Mouse (Mus musculus) megakaryocyte-erythroid progenitor cell, adult 5-6 weeks (primary cell): Measurements from ENCODE around the gene Epm2a. TPM values are rescaled to one million over a fixed set of nuclear protein-coding genes. Genes with fewer than 3 reads are reported as not detected.
"Not testable (repeated sequence)": the region's sequence is repeated elsewhere in the genome, so short reads cannot be mapped to it uniquely, and the experiment has no call there.

ENCODE experiments used
- ATAC-seq: replicated peaks from 2 replicates; pipeline ENCODE4 v1.8.0; 2016; ENCODE audit warnings: mild to moderate bottlenecking, inconsistent platforms; ENCODE audit not compliant: severe bottlenecking, poor library complexity, low FRiP score, low TSS enrichment
- total RNA-seq, 2 experiments: library from RNA; stranded (forward) in 1 of 2; stranded (reverse) in 1 of 2; fragments of 200-1000, 215-1000 nt in 1 of 2; fragments of >200 nt in 1 of 2; fragmentation: Nextera tagmentation in 1 of 2; gene quantifications; 2 replicates each; pipeline ENCODE4 v1.2.3; 2014 to 2017

Epm2a gene
- total RNA-seq (2014; fragmentation: Nextera tagmentation) (1.4 and 1.9 TPM in 2 replicates), total RNA-seq (2017) (3.4 and 6.5 TPM in 2 replicates)

DNA sequence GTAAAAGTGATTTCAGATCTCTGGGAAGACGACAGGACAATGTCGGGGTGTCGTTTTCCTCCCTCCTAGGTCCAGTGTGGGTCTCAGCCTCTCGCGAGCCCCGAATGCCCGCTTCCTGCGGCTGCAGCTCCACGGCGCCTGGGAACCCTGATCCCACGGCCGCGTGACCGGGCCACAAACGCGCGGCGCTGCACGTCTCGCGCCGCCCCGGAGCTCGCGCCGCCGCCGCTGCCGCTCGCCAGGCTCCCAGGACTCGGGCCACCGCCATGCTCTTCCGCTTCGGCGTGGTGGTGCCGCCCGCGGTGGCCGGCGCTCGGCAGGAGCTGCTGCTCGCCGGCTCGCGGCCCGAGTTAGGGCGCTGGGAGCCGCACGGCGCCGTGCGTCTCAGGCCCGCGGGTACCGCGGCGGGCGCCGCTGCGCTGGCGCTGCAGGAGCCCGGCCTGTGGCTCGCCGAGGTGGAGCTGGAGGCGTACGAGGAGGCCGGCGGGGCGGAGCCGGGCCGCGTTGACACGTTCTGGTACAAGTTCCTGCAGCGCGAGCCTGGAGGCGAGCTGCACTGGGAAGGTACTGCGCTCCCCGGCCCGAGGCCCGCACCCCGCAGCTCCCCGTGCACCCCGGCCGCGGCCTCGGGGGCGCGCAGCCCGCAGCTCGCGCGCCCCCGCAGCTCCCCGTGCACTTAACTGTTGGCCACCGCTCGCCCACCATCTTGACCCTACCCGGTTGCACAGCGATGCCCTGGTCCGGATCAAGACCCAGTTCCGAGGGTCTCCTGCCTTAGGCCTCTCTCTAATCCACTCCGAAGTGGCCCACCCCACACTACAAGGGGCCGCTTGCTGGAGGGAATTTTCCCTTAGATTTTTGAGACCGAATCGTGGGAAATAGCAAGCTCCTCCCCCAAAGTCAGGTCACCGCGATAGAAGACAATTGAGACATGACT is at the start of gene Epm2a:
Epm2a (plus strand) TSS at position 200 of the 937 bp plus-strand sequence.
- peak; percentile 96 for ATAC-seq

DNA sequence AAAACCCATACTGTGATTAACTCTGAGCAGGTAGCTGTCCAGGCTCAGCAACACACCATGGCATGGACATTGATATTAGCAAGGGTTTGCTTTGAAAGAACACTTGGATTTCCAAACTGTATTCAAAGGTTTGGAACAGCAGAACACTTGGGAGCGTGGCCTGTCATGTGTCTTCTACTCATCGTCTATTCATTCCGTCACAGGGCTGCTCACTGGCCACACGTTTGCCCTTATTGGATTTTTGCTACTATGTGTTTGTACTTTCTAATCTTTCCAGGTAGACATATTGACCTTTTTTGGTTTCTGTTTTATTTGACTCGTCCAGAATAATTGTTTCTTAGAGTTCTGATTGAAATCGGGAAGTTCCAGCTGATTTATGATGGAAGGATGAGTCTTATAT is 44.8 kb upstream of the Epm2a start:
- ATAC-seq: no peak

DNA sequence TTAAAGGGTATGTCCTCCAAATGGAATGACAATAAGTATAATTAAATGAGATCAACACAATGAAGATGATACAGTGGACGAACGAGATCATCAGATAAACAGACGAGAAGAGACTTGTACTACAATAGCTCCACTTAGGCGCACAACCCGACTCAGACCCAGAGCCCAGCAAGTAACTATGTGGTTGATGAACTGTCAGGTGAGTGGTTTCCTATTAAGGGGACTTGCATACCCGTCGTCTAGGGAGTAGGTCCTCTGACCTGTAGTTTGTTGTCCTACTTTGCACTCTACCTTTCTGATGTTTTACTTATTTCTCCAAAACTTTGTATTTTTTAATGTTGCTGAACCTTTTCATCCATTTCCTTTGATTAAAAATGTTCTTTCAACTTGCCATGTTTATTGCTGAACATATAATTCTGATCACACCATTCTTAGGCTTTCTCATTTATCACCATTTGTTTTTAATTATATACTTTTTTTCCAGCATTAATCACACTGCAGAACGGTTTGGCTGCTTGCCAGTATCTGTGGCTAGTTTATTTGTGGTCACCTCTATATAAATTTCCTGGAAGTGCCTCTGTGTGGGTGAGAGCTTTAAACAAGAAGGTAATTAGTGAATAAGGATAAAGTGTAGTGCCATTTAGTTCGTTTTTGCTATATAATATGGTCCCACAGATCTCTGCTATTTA is 37.7 kb upstream of the Epm2a start:
- ATAC-seq: no peak

DNA sequence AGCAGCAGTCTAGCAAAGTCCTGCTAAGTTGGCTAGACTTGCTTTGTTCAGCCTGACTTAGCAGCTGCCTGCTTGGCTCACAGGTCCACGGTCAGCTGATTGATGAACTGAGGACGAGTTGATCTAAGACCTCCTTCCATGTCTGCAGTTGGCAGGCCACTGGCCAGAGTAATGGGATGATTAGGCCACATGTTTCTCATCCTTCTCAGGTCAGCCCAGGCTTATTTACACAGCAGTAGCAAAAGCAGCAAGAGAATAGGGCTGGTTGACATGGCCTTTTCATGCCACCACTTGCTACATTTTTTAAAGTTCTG is 37.2 kb upstream of the Epm2a start:
- ATAC-seq: no peak

DNA sequence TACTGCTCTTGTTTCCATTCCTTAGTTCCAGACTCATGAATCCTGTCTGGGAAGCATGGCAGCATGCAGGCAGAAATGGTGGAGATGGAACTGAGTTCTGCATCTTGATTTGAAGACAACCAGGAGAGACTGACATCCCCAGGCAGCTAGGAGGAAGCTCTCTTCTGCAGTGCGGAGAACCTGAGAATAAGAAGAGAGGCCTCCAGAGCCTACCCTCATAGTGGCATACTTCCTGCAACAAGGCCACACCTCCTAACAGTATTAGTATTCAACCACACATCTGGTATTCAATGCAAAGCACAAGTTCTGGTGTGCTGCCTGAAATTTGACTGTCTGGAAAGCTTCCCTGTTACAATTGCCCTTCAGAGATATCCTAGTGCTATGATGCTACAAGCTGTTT is 33.3 kb upstream of the Epm2a start:
- ATAC-seq: no peak

DNA sequence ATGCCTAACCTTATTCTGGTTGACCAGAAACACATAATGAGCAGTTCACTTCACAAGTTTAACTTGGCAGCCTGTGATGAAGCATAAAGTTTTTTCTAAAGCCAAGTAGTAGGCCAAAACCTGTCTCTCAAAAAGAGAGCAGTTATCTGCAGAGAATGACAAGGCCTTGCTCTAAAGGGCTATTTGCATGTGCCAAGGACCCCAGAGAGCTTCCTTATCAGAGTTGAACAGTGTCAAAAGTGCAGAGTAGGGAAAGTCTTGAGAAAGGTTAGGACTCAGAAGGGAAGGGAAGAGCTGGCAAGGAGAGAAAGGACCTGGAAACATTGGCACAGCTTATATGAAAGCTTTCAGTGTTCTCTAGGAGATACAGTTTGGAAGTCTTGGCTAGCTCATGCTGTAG is 32.7 kb upstream of the Epm2a start:
- peak; percentile 80 for ATAC-seq

DNA sequence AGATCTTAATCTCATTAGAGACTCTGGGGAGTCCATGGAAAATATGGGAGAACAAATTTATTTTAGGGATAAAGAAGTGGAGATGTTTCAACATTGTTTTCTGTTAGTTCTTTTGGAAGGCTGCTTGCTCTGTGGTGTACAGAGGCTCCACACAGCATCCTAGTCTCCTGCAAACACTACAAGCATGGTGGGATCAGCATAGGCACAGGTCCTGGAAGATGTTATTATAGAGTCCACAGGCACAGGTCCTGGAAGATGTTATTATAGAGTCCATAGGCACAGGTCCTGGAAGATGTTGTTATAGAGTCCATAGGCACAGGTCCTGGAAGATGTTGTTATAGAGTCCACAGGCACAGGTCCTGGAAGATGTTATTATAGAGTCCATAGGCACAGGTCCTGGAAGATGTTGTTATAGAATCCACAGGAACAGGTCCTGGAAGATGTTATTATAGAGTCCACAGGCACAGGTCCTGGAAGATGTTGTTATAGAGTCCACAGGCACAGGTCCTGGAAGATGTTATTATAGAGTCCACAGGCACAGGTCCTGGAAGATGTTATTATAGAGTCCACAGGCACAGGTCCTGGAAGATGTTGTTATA is 25.2 kb upstream of the Epm2a start:
- not testable (repeated sequence) for ATAC-seq

DNA sequence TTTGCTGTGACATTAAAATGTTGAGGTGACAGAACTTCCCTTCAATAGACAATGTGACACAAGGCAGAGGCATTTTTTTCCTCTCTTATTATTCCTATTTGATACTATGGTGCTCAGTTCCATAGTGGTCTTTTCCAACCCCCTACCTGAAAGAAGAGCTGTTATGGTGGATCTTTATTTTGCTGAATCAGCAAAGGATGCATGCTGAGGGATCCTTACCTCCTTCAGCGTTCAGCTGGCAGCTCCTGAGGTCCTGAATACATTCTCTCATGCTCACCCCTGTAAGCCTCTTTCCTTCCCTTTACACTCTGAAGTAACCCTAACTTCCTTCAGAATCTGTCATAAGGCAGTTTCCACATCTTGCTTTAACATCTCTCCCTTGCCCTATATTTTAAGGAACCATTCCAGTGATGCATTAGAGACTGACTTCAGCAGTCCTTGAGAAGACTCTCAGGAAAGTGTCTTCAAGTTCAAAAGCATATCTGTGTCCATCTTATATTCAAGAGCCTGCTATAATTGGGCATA is 23.7 kb upstream of the Epm2a start:
- ATAC-seq: no peak

- peak; percentile 16 for ATAC-seq
Observed at GRCm38 (mm10) chr10:11322316-11322715, 20.9 kb upstream of the Epm2a start.

GRCm38 (mm10) chr10:11323202-11323898 is 19.9 kb upstream of the Epm2a start:
- peak; percentile 97 for ATAC-seq

DNA sequence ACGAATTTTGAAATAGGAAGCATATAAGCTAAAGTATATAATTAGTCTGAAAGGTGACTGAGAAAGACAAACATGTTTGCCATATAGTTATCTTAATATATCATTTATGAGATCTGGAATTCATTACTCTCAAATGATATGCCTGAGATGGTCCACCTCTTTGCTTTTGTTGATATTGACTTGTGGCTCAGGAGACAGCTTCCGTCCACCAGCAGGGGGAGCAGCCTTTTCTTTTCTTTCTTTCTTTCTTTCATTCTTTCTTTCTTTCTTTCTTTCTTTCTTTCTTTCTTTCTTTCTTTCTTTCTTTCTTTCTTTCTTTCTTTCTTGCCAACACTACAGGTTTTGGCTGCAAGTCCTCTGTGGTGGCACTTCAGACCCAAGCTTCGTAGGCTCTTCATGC is 16.7 kb upstream of the Epm2a start:
- no peak for ATAC-seq

DNA sequence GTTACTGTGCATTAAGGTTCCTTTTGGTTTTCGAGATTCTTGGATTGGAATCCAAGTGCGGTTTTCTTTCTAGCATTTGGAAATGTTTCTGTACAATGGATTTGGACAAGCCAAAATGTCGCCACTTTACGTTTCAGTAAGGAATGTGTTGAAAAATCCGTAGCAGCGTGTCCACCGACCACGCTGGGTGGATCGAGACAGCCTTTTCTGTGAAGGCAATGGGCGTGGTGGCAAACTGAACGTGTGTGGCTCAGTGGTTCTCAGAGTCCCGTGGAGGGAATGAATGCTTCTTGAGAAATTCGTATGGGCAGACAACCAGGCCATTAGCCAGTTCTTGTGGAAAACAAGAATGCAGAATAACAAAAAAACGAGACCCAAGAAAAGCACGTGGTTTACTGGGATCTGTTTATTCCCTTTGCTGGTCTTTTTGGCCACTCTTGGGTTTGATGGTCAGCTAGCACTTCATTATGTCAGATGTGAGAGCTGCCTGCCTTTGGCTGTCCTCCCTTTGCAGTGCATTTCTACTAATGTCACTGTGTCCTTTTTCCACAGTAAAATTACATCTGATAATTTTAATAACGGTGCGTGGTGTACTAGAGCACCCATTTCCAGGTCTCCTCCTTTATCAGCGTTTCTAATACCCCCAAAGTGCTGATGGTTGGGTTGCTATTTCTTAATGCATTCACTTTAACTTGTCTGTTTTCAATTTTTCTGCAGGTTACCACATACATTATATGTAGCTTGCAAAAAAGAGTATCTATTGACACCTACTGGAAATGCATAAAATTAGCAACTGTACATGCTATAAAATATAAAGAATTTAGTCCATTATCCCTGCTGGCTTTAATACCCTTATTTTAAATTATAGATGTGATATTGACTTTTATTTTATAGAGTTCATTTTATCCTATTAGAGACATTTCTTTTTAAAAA is 1.6 kb downstream of the Epm2a start:
- ATAC-seq: peak; percentile 31; the same call in 1 of the 2 replicates

DNA sequence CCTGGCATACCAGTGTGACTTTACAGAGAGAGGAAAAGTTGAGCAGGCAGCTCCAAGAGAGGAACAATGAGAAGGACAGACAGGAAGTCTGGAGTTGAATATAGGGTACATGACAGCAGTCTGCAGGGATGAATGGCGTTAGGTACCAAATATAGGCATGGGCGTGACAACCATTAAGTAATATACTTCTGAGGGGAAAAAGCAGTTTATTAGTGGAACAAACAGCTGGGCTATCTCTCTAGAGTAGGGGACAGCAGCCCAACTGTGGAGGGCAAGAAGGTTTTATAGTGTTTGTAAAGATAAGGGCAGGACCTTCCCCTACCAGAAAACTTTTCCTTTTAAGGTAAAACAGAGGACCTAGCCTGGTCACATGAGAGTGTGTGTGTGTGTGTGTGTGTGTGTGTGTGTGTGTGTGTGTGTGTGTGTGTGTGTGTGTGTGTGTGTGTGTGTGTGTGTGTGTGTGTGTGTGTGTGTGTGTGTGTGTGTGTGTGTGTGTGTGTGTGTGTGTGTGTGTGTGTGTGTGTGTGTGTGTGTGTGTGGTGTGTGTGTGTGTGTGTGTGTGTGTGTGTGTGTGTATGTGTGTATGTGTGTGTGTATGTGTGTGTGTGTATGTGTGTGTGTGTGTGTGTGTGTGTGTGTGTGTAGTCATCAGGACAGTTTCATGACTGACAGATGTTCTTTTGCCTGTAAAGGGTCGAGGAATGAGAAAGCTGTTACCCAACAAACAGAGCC is 7.2 kb downstream of the Epm2a start:
- peak; percentile 95 for ATAC-seq

DNA sequence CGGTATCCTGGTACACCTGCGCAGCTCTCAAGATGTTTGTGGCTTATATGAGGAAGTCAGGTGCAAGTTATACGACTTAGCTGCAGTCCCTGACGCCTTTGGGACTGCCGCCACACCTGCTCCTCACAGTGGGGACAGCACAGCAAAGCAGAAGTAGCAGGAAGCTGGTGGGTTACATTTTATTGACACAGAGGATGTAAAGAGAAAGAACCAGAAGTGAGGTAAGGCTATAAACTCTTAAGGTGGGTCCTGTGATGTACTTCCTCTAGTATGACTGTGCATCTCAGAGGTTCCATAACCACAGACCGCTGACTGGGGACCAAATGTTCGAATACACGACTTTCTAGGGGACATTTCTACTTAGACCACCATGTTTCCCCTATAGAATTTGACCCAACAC is 11.4 kb downstream of the Epm2a start:
- no peak for ATAC-seq

DNA sequence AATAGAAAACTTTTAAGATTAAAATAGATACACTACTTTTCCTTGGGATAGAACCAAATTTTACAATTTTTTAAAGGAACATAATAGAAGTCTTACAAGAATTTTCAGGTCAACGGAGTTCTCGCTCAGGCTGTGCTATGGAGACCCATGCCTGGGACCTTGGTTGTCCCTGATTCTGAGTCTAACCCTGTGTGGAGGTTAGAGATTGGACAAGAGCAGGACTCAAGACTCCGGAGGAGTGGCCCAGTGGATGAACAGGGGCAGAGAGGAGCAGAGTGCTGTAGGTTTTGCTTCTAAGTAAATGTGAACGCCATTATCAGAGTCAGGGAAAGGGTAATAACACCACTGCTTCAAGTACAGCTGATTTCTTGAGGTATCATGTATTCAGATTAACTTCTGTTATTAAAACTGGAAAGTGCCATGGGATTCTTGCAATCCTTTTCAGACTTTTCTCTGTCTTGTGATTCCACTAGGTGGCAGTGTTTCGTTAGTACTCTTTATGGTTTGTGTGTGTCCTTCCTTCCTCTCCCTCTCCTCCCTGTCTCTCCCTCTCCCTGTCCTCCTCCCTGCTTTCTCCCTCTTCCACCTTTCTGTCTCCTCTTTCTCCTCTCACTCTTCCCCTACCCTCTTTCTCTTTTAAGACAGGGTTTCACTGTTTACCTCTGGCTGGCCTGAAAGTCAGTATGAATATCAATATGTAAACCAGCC is 18.9 kb downstream of the Epm2a start:
- ATAC-seq: peak; percentile 84

DNA sequence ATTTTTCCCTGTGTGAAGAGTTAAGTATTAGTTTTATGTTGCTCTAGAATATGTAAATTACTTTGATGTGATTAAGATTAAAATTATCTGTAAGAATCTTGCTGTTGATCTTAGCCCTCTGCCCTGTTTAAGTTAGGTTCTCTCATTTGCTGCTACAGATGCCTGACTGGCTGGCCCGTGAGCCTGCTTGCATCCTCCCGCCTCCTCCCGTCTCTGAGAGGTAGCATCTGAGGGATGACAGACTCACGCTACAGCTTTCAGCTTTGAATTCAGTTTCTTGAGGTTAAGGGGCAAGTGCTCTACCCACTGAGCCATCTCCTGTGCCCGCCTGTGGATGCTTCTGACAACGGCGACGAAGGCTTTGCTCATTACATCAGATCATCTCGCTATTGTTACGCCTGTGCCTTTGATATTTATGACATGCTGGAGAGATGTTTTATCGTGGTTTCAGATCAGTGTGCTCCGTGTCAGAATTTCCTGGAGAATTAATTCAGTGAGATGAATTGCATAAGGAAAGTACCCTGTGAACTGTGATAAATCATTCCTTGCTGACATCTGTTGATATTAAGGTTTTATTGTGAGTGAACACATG is 19.8 kb downstream of the Epm2a start:
- ATAC-seq: no peak

DNA sequence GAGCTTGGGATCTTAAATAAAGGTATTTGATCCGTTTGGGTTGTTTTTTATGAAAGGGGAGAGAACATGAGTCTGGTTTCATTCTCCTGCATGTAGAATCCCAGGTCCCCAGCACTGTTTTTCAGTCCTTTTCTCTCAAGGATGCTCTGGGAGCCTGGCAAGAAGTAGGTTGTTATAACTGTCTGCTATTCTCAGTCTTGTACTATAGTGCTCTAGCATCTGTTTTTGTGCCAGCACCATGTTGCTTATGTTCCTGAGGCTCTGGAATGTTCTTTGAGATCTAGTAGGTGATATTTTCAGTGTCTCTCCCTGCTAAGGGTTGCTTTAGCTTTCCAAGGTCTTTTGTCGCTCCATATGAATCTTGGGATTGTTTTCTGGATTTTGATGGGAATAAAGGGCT is 38.1 kb downstream of the Epm2a start:
- ATAC-seq: no peak
